Mouse (Mus musculus) heart, embryonic 10.5 days (tissue): ENCODE data around the gene Ddn. TPM values are rescaled to one million over a fixed set of nuclear protein-coding genes. Genes with fewer than 3 reads are reported as not detected.

Source experiments
- DNase-seq: peaks from one replicate; pipeline ENCODE4 v3.0.0-alpha.2; 2017; ENCODE audit warnings: low spot score
- H3K27ac ChIP-seq: fragments of 300-500 bp; sonication (generic); 2 replicates; pipeline ENCODE4 v1.5.1; 2016; ENCODE audit warnings: mild to moderate bottlenecking
- H3K27me3 ChIP-seq: fragments of 300-500 bp; sonication (generic); 2 replicates; pipeline ENCODE4 v1.6.1; 2016; ENCODE audit warnings: mild to moderate bottlenecking; ENCODE audit not compliant: poor library complexity, insufficient read depth, severe bottlenecking
- H3K36me3 ChIP-seq: fragments of 300-500 bp; sonication (generic); 2 replicates; pipeline ENCODE4 v1.6.1; 2016; ENCODE audit warnings: mild to moderate bottlenecking, moderate library complexity
- H3K4me1 ChIP-seq: fragments of 300-500 bp; sonication (generic); 2 replicates; pipeline ENCODE4 v1.6.1; 2016; ENCODE audit warnings: mild to moderate bottlenecking
- H3K4me3 ChIP-seq: fragments of 300-500 bp; sonication (generic); 2 replicates; pipeline ENCODE4 v1.5.1; 2016; ENCODE audit warnings: mild to moderate bottlenecking, moderate library complexity
- H3K9me3 ChIP-seq: fragments of 300-500 bp; sonication (generic); 2 replicates; pipeline ENCODE4 v1.6.1; 2016; ENCODE audit warnings: mild to moderate bottlenecking, moderate library complexity
- WGBS: fragments of 180-500 bp; shearing (Covaris S2); methylation state at CpG from one replicate; pipeline ENCODE4 v1.1.7; 2016; 5-methylcytosine and 5-hydroxymethylcytosine counted together
- polyA plus RNA-seq: library from polyadenylated mRNA; unstranded; fragments of >200 nt; fragmentation: Nextera tagmentation; extraction: Ambion mirVana; gene quantifications from 2 replicates; pipeline ENCODE4 v1.2.1, GENCODE M21; 2016

Gene Ddn
- 0.06 TPM in 1 of 2 replicates, not detected in the other for polyA plus RNA-seq

DNA sequence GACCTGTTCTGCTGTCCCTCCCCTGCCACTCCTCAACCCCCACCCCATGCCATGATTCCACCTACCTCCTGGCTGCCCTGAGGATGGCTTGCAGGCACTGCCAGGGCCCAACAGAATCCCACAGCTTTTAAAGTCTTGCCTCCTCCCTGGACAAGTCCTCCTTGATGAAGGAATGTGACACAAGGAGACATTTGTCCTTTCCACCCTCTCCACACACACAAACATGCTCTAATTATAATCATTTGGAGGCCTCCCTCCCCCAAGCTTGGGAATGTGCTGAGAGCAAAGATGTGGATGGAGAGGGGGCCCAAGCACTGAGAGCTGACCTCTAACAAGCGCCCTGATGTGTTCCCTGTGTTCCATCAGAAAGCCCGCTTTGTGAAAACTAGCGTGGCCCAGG lies at the start of gene Ddn:
Ddn (minus strand) TSS at position 101 of the 400 bp plus-strand sequence.
- peak within 1 kb of the TSS; percentile 63 for H3K4me3 ChIP-seq
- H3K27ac ChIP-seq = 0 out of 2 replicates have a peak within 1 kb of the TSS, but pooled peaks have one; percentile 36
- H3K36me3 ChIP-seq = peaks cover 36% of the 10 kb centered on the region
- WGBS = 36% methylated on average over 3 of the region's 3 CpGs
- no peak for DNase-seq
- peaks cover 65% of the 10 kb centered on the region for H3K27me3 ChIP-seq
- no peaks in the 10 kb centered on the region for H3K9me3 ChIP-seq
- peaks cover 48% of the 10 kb centered on the region for H3K4me1 ChIP-seq

- H3K27me3 ChIP-seq = no peaks in the 10 kb centered on the region
- no peak for DNase-seq
- 93% methylated on average over 16 of the region's 16 CpGs for whole genome bisulfite sequencing
- peaks cover 4% of the 10 kb centered on the region; the same call in 1 of the 2 replicates for H3K4me1 ChIP-seq
- H3K27ac ChIP-seq = no peak overlapping the region
- peaks cover 99% of the 10 kb centered on the region for H3K36me3 ChIP-seq
- no peaks in the 10 kb centered on the region for H3K9me3 ChIP-seq
- no peak overlapping the region for H3K4me3 ChIP-seq
Measured at GRCm38 (mm10) chr15:98854214-98854613, 44.9 kb upstream of the Ddn start.

- Histone ChIP-seq H3K27ac (peak overlapping the region; percentile 4; the same call in 1 of the 2 replicates), H3K4me1 (peaks cover 4% of the 10 kb centered on the region; the same call in 1 of the 2 replicates), H3K36me3 (peaks cover 100% of the 10 kb centered on the region), H3K27me3 (no peaks in the 10 kb centered on the region), H3K9me3 (no peaks in the 10 kb centered on the region), H3K4me3 (no peak overlapping the region)
- WGBS = 92% methylated on average over 28 of the region's 28 CpGs
- DNase-seq = no peak
Measured at GRCm38 (mm10) chr15:98853161-98853937, 44.1 kb upstream of the Ddn start.

GRCm38 (mm10) chr15:98852733-98853132 lies 43.4 kb upstream of the Ddn start:
- no peak overlapping the region for H3K27ac ChIP-seq
- no peak overlapping the region for H3K4me3 ChIP-seq
- H3K36me3 ChIP-seq = peaks cover 100% of the 10 kb centered on the region
- H3K9me3 ChIP-seq = no peaks in the 10 kb centered on the region
- no peaks in the 10 kb centered on the region for H3K27me3 ChIP-seq
- no peak for DNase-seq
- WGBS = 84% methylated on average over 9 of the region's 9 CpGs
- peaks cover 4% of the 10 kb centered on the region; the same call in 1 of the 2 replicates for H3K4me1 ChIP-seq

DNA sequence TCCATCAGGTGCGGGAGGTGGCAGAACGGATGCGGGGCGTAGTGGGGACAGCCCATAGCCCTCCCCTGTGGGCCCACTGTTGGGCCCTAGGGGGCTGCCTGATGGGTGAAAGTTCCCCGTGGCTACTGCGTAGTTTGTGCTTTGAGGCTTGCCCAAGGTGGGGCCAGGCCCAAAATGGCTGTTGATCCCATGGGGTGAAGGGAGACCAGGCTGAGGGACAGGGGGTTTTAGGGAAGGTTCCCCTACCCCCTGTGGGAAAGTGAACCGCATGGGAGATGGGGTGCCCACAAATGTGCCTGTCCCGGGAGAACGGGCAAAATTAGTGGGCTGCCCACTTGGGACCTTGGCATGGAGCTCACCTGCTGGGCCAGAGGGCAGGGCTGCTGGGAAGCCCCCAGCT lies 42.8 kb upstream of the Ddn start:
- WGBS = 94% methylated on average over 9 of the region's 9 CpGs
- H3K27me3 ChIP-seq = no peaks in the 10 kb centered on the region
- peaks cover 4% of the 10 kb centered on the region; the same call in 1 of the 2 replicates for H3K4me1 ChIP-seq
- DNase-seq = no peak
- no peak overlapping the region for H3K27ac ChIP-seq
- no peaks in the 10 kb centered on the region for H3K9me3 ChIP-seq
- H3K36me3 ChIP-seq = peaks cover 100% of the 10 kb centered on the region
- H3K4me3 ChIP-seq = no peak overlapping the region

- no peak for DNase-seq
- H3K36me3 ChIP-seq = peaks cover 100% of the 10 kb centered on the region
- no peak overlapping the region for H3K27ac ChIP-seq
- WGBS = 92% methylated on average over 21 of the region's 21 CpGs
- H3K27me3 ChIP-seq = no peaks in the 10 kb centered on the region
- H3K4me3 ChIP-seq = no peak overlapping the region
- H3K9me3 ChIP-seq = no peaks in the 10 kb centered on the region
- peaks cover 4% of the 10 kb centered on the region; the same call in 1 of the 2 replicates for H3K4me1 ChIP-seq
Measured at GRCm38 (mm10) chr15:98851229-98851818, 42.0 kb upstream of the Ddn start.

DNA sequence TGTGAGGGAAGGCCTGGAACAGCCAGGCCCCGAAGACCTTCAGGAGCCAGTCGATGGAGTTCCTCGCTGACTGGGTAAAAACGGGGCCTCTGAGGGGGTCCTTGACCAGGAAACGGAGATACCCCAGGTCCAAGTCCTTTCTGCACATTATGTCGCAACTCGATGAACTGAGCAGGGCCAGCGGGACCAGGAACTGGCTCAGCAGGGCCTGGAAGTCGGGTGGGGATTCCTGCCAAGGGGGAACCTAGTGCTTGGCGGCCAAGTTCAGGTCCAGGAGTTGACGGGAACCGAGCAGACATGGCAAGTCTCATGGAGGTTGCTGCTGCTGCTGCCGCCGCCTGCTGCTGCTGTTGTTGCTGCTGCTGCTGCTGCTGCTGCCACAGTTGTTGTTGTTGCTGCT lies 41.4 kb upstream of the Ddn start:
- H3K36me3 ChIP-seq = peaks cover 100% of the 10 kb centered on the region
- H3K27ac ChIP-seq = no peak overlapping the region
- no peak overlapping the region for H3K4me3 ChIP-seq
- no peaks in the 10 kb centered on the region for H3K9me3 ChIP-seq
- WGBS = 90% methylated on average over 14 of the region's 14 CpGs
- H3K27me3 ChIP-seq = no peaks in the 10 kb centered on the region
- DNase-seq = no peak
- H3K4me1 ChIP-seq = peaks cover 4% of the 10 kb centered on the region; the same call in 1 of the 2 replicates

DNA sequence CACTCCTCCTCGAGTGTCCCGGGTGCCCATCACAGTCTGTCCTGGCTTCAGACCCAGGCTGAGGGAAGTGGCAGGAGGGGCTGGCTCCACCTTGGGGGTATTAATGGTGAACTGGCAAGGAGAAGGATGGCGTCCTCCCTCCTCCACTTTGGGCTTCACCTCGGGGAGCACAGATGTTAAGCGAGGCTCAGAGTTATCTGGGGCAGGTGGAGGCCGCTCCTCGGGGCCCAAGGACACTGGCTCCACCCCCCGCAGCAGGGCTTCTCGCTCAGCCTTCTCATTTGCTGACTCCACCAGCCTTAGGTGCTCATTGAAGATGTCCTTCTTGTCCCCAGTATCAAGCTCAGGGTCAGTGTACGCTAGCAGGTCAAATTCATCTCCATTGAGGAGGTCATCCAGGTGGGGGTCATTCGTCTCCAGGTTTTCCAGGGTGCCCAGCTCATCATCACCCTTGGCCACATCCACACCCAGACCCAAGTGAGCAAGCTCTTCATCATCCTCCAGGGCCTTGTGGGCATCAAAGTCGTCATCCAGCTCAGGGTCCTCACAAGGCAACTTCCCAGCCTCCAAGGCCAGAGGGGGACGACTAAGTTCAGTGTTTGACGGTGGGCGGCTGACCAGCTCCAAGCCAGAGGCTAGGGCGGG lies 40.8 kb upstream of the Ddn start:
- Histone ChIP-seq H3K4me1 (peaks cover 4% of the 10 kb centered on the region; the same call in 1 of the 2 replicates), H3K9me3 (no peaks in the 10 kb centered on the region), H3K27ac (no peak overlapping the region), H3K4me3 (no peak overlapping the region), H3K27me3 (no peaks in the 10 kb centered on the region), H3K36me3 (peaks cover 100% of the 10 kb centered on the region)
- DNase-seq = no peak
- WGBS = 88% methylated on average over 16 of the region's 16 CpGs

- no peaks in the 10 kb centered on the region for H3K27me3 ChIP-seq
- 95% methylated on average over 11 of the region's 11 CpGs for WGBS
- DNase-seq = no peak
- H3K4me3 ChIP-seq = no peak overlapping the region
- H3K9me3 ChIP-seq = no peaks in the 10 kb centered on the region
- H3K27ac ChIP-seq = no peak overlapping the region
- H3K36me3 ChIP-seq = peaks cover 100% of the 10 kb centered on the region
- peaks cover 4% of the 10 kb centered on the region; the same call in 1 of the 2 replicates for H3K4me1 ChIP-seq
Measured at GRCm38 (mm10) chr15:98849165-98849564, 39.9 kb upstream of the Ddn start.

DNA sequence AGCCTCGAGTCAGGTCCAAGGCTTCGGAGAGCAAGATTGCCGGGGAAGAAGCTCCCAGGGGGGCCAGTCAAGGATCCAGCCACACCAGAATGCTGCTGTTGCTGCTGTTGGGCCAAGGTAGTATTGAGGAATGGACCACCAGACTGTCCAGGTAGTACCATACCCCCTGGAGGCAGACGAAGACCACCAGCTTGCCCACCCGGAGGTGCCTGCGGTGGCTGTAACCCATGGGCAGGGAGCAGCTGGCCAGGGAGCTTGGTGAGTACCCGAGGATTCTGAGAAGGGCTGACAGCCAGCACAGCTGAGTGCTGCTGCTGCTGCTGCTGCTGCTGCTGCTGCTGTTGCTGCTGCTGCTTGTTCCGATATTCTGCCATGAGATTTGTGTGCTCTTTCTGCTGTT lies 36.9 kb upstream of the Ddn start:
- peaks cover 100% of the 10 kb centered on the region for H3K36me3 ChIP-seq
- no peak overlapping the region for H3K4me3 ChIP-seq
- 86% methylated on average over 8 of the region's 8 CpGs for WGBS
- DNase-seq = no peak
- H3K27ac ChIP-seq = no peak overlapping the region
- no peaks in the 10 kb centered on the region for H3K9me3 ChIP-seq
- peaks cover 4% of the 10 kb centered on the region; the same call in 1 of the 2 replicates for H3K4me1 ChIP-seq
- H3K27me3 ChIP-seq = no peaks in the 10 kb centered on the region

DNA sequence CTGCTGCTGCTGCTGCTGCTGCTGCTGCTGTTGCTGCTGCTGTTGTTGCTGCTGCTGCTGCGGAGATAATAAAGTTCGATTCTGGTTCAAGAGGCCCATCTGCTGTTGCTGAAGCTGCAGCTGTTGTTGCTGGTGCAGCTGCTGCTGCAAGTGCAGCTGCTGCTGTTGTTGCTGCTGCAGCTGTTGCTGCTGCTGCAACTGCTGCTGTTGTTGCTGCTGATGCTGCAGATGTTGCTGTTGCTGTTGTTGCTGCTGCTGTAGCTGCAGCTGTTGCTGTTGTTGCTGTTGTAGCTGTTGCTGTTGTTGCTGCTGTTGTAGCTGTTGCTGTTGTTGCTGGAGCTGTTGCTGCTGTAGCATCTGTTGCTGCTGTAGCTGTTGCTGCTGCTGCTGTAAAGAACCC lies 35.9 kb upstream of the Ddn start:
- H3K27ac ChIP-seq = no peak overlapping the region
- H3K4me1 ChIP-seq = no peaks in the 10 kb centered on the region
- peaks cover 100% of the 10 kb centered on the region for H3K36me3 ChIP-seq
- no peak overlapping the region for H3K4me3 ChIP-seq
- 92% methylated on average over 2 of the region's 2 CpGs for WGBS
- H3K27me3 ChIP-seq = no peaks in the 10 kb centered on the region
- no peak for DNase-seq
- no peaks in the 10 kb centered on the region for H3K9me3 ChIP-seq

DNA sequence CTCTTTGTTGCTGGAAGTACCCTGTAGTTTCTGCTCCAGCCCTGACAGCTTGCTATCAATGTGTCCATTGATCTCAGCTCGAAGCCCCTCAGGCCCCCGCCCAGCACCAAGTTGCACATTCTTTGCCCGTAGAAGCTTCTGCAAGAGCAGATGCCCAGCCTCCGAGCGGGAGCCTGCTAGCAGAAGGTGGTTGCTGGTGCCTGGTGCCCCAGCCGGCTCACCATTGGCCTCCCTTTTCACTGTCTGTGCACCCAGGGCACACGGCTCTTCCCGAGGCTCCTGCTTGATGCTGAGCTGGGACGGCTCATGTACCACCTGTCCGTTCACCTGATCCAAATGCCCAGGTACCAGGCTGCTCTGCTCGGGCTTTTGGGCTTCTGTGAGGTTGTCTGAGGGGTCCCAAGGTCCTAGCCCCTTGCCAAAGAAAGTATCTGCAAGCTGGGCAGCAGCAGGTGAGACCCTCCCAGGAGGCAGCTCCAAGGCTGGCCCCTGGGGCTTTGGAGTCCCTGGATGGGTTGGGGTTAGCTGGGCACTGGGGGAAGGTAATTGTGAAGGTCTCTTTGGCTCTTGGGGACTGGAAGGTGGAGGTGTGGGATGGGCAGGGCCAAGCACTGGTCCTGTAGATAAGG lies 34.4 kb upstream of the Ddn start:
- H3K27ac ChIP-seq = no peak overlapping the region
- 90% methylated on average over 11 of the region's 11 CpGs for WGBS
- no peak overlapping the region for H3K4me3 ChIP-seq
- no peaks in the 10 kb centered on the region for H3K4me1 ChIP-seq
- H3K27me3 ChIP-seq = no peaks in the 10 kb centered on the region
- no peaks in the 10 kb centered on the region for H3K9me3 ChIP-seq
- DNase-seq = no peak
- peaks cover 100% of the 10 kb centered on the region for H3K36me3 ChIP-seq
